Mouse (Mus musculus): ENCODE data around the gene Scarb1.

Gene Scarb1

DNA sequence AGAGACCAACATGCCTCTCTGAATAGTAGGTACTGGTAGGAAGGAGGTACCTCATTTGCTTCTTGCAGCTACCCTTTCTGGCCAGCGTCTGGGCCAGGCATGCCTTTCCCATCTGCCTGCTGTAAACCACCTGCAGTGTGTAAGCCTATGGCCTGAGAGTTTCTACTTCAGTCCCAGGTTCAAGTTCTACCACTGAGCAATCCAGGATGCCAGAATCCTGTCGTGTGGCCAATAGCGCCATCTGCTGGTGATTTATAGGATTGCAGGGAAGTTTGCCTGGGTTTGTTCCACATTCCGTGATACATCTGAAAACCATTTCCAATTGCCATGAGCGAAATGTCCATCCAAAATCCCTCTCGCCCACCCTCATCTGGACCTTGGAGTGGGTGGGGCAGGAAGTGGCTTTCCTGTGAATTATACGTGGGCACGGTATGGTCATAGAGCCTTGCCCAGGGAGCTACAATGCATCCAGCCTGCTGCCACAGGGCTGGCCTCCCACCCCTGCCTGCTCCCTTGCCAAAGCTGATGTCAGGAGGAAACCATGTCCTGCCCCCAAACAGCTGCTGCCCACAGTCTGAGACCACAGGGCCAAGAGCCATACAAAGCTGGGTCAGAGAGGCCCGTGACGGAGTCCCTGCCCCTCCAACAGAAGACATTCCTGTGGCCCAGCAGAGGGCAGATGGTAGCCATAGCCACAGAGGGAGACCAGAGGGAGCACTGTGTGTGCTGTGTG lies 72.7 kb downstream of the Scarb1 start:
- peak; percentile 71 for DNase-seq

DNA sequence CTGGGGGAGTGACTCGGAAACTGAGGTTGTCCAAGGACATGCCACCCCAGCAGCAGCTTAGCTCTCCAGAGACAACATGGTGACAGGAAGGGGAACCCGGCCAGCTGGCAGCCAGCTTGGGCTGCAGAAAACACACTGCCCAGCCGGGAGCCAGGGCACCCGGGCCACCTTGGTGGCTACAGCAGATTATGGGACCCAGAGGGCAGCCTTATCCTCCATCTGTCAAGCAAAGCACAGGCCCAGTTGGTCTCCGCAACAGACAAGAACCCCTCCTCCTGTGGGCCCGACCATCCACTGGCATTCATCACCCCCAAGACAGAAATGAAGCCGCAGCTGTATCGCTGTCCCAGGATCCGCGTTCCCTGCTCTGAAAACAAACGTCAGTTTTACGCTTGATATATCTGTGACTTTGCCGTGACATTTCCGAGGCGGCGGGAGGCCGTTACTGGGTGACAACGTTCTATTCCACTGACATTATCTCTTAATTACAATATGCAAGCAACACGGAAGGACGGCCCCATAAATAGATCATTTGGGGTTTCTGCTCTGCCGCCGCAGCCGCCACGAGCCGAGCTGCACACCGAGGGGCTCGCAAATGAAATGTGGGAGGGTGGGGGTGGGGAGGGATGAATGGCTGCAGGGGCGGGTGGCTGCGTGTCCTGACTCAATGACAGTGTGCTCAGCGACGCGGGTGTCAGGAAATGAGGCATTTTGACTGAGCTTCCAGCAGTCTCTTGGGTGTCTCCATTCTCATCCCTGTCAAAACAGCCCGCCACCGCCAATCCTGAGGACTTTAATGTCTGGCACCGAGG lies 73.5 kb downstream of the Scarb1 start:
- DNase-seq, result no peak

DNA sequence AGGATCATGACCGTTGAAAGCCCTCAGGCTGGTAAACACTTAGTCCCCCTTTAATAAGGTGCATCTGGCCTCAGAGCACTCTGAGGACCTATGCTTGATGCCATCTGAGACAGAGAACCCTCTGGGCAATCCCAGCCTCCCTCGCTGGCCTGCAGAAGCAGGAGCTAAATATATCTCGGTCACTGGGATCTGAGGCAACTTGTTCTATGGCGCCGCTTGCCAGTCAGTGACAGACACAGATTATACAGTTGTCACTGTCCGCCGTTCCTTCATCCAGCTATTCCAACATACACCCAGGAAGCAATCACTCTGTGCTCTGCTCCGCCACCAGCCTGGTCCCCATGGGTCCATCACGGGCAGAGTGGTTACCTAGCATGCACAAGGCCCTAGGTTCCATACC lies 74.8 kb downstream of the Scarb1 start:
- no peak for DNase-seq

DNA sequence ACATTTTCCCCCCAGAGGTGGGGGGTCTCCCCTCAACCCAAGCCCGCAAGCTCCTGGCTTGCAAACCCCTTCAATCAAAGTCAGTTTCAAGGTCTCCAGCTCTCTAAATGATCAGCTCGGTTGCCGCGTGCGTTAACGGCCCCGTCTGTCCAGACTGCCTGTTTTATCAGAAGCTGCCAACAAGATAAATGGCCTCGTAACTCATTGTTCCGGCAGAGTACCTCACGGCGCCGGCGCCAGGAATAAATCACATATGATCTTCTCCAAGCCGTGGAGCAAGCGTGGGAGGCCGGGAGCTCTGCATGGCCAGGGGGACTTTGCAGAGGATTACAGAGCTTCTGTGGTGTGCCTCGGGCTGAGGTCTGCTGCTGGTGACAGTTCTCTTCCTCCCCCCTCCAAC lies 76.2 kb downstream of the Scarb1 start:
- DNase-seq, result no peak

DNA sequence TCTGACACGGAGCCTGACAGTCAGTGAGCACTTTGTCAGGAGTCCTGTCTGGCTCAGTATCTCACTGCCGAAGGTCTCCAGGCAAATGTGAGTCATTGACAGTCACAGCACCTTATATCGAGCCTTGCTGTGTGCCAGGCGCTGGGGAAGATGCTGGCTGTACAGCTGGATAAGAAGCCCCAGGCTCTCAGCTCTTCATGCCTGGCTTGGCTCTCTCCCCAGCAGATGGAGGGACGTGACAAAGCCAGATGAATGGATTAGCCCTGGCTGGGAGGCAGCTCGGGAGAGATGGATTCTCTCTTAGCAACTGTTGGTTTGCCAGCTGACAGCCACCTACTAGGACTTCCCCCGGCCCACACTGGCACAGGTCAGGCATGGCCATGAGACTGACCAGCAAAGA lies 78.3 kb downstream of the Scarb1 start:
- DNase-seq, result no peak

DNA sequence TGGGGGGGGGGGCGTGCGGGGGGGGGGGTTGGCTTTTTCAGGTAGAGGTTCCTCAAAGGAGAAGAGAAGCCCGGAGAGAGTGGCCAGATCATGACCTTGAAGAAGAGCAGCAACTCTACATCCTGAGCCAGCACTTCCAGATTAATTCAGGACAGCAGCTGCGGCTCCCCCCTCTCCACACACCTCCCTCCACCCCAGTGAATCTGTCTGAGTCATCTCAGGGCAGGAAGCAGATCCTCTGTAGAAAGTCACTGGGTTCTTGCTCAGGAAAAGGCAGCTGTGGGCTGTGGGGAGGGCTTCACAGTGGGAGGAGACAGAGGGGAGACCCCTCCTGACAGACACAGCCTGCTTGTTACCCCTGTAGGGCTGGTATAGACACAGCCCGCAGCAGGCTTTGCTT lies 87.0 kb downstream of the Scarb1 start:
- DNase-seq, result no peak

DNA sequence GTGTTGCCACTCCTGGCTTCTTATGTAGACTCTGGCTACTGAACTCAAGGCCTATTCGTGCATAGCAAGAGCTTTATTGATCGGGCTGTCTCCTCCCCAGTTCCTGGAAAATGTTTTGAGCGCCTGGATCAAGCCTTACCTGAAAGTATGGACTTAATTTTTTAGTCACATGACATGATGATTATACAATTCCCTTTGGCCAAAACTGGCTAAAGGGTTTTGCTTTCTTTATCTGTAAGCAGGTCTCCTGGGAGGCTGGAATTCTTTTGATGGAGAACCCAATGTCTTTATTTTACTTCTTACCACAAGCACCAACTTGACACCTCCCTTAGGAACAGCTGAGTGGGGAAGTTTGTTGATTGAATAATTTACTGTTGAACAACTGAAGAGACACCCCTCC lies 87.4 kb downstream of the Scarb1 start:
- no peak for DNase-seq

DNA sequence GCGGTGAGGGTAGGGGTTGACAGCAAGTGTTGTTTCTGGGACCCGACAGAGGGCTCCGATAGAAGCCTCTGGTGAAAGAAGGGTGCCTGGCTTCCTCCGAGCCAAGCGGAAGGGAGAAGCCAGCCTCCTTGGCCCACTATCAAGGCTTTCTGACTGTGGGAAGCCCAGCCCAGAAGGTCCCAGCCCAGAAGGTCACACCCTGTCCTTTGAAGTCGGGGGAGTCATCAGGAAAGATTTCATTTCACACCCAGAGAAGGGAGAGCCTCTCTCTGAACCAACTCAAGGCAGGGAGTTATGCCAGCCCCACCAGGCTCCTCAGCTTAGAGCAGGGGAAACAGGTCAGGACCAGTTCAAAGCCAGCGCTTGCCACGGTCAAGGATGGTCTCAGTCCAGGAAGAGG lies 88.2 kb downstream of the Scarb1 start:
- DNase-seq, result no peak

DNA sequence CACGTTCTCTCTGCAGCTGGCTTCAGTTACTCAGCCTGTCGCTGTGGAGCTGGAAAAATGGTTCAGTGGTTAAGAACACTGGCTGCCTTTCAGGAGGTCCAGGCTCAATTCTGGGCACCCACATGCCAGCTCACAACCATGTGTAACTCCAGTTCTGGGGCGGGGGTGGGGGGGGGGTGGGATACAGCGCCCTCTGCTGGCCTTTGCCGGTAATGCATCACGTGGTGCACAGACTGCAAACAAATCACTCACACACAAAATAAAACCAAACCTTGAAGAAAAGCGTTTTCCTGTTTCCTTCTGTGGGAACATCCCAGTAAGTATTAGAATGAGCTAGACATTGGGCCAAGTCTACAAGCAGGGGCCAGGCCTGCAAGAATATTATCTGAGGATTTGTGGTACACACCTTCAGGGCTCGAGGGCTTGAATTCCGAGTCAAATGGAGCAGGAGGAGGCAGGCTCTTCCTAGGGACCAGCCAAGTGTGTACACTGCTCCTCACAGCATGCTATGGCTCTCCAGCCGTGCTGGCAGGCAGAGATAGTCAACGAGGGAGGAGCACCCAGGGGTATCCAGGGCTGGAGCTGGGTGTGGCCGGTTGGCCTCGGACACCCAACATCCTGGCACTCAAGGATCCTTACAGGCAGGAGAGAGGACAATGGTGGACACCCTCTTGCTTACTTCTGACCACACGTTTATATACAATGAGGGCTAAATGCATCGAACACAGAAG lies 88.8 kb downstream of the Scarb1 start:
- no peak for DNase-seq

DNA sequence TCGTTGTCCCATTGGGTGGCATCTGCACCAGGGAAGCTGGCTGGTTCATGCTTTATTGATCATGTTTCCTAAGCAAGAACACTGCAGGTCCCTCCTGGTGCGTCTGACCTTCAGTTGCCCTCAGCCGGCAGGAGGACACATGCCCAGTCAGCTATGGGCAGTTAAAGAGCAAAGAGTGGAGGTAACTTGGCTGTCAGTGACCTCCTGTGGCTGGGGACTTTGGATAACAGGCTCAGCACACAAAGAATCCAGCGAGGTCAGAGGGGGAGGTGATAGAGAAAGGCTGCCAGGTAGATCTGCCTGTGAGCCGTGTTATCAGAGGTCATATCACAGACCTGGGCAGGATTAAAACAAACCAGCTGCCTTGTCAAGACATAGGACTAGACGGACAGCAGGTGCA lies 91.7 kb downstream of the Scarb1 start:
- DNase-seq, result no peak

DNA sequence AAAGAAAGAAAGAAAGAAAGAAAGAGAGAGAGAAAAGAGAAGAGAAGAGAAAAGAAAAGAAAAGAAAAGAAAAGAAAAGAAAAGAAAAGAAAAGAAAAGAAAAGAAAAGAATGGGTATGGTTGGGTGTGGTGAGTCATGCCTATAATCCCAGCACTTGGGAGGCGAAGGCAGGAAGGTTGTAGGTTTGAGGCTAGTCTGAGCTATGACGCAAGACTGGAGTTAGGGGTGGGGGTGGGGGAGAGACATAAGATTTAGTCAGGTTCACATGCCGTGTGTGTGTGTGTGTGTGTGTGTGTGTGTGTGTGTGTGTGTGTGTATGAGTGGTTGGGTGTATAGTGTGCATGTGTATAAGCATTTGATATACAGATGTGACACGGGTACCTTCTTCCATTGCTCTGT lies 94.2 kb downstream of the Scarb1 start:
- DNase-seq, result no peak

DNA sequence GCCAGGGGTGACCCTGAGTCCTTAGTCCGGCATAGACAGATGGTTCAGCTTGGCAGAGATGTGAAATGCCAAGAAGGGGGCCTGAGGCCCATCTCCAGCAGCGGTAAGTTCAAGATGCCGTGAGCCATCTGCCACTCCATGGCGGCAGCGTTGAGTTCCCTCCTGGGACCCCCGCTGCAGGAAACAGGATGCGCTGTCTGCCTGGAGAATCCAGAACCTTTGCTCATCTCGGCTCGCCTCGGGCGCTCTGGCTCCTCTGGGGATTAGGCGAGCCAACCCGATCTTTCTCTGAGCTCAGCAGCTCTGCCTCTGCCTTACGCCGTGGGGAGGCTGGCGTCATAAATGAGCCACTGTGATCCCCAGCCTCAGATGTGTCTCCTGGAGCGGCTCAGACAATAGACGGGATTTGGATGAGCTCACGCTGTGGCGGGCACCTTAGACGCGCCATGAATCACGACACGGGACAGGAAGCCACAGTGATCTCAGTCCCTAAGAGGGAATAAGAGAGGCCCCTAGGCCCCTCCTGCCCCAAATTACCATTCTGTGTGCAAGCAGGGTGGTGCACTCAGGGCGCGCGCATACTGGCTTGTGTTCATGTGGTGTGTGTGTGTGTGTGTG lies 95.3 kb downstream of the Scarb1 start:
- DNase-seq, result no peak

DNA sequence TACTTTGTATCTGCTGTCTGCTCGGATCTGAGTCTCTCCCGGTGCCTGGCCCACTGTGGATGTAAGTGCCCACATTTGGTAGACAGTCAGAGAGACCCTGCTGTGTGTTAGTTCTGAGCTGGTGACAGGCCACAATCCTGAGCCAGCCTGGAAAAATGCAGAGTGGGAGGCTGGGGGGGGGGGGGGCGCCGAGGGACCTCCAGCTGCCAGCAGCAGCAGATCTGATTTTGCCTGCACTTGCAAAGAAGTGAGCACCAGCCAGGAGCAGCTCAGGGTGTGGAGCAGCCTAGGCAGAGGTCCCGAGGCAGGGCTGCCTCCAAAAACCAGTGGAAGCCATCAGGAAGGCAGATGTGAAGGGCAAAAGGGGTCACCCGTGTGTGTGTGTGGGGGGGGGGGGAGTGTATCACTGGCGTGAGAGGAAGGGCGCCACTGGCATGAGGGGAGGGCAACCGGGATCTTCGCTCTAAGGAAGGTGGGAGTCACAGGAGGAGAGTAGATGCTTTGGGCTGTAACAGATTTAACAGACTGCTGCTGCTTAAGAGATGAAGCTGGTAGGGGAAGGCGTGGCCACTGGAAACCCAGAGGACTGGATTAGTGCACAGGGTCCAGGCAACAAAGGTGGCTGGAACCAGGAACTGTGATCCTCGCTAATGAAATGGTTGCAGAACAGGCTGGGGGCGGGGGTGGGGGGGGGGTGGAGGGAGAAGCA lies 95.9 kb downstream of the Scarb1 start:
- no peak for DNase-seq

DNA sequence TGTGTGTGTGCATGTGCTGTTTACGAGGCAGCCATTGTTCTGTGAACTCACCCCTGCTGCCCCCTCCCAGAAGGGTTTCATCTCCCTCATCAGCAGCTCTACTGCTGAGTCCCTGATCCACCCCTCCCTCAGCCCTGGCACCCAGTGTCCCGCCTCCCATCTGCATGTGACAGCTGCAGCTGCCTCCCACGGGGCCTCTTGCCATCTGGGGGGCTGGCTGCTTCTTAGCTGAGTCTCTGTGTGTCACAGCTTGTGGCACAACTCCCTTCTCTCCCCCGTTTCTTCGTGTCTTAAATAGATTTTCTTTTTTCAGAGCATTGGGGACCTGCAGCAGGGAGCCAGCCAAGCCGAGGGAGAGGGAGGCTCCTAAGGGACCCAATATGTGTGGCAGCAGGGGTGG lies 97.0 kb downstream of the Scarb1 start:
- peak; percentile 82 for DNase-seq

DNA sequence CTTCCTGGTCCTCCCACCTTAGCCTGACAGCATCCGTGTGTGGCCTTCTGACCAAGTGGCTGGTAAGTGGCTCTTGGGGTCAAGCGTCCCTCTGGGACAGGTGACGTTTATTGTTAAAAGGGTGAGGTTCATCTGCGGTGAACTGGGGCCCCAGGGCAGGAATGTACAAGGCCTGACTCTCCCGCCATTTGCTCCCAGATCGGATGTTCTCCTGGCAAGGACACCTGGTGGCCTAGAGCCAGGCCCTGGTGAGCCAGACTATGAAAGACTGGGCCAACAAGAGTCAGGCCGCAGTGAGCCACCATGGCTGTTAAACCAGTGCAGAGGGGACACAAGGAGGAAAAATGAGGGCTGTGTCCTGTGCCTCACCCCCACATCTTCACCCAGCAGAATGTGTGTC lies 98.8 kb downstream of the Scarb1 start:
- no peak for DNase-seq

DNA sequence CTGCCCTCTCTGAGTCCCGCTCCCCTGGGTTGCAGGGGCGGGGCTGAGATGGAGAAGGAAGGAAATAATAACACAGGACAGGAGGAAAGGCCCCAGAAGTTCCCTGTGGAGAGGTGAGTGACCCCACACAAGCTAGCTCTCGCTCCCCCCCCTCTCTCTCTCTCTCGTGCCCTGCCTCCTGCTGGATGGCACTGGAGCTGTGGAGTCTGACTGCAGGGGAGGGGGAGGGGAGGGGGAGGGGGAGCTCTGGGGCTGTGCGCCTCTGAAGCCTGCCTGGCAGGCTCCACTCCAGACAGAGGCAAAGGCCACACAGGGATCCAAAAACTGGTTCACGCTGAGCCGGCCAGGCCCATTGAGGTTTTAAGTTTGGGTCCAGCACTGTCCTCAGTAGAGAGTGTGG lies 99.3 kb downstream of the Scarb1 start:
- DNase-seq, result no peak

DNA sequence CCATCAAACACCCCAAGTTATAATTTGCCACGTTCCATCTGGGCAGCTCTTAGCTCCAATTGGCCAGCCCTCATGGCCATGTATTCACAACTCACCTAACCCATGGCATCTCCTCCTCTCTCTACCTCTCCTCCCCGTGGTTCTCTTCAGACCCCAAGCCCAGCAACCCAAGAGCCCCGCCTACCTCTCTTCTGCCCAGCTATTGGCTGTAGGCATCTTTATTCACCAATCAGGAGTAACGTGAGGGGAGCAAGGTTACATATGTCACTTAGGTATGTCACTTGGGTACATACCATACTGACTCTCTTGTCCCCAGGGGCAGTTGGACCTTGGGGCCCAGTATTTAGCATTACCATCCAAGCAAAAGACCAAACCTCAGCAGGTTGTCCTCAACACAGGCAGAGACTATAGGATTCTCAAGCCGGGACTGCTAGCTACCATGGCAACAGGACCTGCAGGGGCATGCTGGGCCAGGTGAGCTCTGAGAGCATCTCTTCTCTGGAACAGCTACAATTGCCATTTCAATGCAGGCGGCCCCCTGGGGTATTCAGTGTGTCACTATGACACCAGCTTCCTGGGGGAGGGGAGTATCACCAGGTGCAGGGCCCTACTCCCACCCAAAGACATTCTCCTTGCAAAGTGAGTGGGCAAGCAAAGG lies 100.6 kb downstream of the Scarb1 start:
- DNase-seq, result no peak

DNA sequence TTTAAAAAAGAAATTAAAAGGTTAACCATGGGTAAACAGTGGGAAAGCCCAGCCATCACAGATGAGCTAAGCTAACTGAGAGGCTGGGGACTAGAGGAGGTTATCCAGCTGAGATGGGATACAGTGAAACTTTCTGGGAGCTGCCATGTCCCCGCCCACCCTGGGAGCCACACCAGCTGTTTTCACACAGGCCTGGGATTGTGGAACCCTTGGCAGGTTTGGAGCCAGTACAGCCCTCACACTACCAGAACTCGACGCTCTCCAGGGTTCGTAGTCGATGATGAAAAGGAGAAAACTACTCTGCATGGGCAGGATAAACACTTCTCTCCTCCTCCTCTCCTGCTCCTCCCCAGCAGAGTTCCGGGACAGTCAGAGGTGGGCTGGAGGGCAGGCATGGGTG lies 105.0 kb downstream of the Scarb1 start:
- no peak for DNase-seq

DNA sequence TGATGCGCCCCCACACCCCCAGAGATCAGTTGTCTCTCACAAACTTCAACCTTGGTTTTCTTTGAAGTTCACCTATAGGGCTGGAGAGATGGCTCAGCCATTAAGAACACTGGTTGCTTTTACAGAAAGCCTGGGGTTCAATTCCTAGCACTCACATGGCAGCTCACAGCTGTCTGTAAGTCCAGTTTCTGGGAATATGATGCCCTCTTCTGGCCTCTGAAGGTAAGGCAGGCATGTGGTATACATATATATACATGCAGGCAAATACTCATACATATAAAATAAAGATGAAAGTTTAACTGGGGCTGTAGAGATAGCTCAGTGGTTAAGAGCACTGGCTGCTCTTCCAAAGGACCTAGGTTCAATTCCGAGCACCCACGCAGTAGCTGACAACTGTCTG lies 105.5 kb downstream of the Scarb1 start:
- DNase-seq, result peak; percentile 30

DNA sequence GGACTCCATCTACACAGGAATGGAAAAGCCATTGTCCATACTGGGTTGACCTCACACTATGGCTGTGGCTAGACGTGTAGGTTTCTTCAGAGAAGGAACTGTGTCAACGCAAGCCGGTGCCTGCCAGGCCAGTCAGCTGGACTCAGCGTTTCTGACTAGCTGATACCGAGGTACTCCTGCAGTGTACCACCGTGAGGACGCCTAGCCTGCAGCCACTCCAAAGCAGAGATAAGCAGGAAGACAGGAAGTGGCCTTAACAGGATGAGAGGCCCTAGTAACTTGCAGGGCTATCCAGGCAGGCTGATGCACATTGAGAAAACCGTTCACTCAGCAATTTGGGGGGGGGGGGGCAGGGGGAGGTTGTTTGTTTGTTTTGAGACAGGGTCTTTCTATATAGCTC lies 106.5 kb downstream of the Scarb1 start:
- no peak for DNase-seq

DNA sequence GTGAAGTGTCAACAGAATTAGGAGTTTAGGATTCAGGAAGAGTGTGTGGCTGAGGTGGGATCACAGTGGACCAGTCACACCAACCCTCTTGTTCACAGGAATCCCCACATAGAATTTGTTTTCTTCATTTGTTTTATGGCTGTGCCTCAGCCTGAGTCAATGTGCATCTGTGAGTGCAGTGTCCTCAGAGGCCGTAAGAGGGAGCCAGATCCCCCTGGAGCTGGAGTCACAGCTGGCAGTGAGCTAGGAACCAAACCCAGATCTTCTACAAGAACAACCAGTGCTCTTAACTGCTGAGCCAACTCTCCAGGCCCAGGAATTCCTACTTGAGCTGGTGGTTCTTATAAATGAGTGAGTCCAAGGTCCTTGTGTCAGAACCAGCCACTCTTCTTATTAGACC lies 107.4 kb downstream of the Scarb1 start:
- DNase-seq, result no peak

DNA sequence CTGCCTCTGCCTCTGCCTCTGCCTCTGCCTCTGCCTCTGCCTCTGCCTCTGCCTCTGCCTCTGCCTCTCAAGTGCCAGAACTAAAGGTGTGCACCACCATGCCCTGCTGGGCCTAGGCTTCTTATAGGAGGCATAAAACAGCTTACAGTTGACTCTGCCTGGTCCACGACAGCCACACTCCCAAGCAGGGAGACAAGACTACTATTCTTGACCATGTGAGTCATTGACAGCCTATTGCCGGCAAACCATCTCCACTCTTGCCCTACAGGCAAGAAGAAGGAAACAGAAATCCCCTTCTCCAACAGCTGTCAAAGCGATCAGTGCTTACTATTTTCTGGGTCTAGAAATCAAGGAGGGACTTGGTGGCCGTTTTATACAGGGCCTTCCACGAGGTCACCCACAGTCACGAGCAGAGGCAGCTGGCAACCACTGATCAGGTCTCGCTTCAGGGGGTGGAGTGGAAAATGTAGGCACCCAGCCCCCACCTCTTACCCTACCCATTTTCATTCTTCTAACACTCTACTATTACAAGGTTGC lies 108.4 kb downstream of the Scarb1 start:
- DNase-seq, result no peak
